Mouse (Mus musculus) liver, postnatal 0 days (tissue): ENCODE results near the gene Efemp1.

Experiments
- CTCF ChIP-seq: sonication (generic); IDR thresholded peaks from 2 replicates; pipeline ENCODE4 v1.5.1; 2016; ENCODE audit warnings: antibody characterized with exemption, low read depth
- EP300 ChIP-seq: IDR thresholded peaks from 2 replicates; pipeline ENCODE4 v1.6.1; 2016; ENCODE audit warnings: antibody characterized with exemption, low read depth, mild to moderate bottlenecking

- TF ChIP-seq CTCF (no peak), EP300 (no peak)
These were observed at the start of gene Efemp1 for GRCm38 (mm10) chr11:28853102-28853800.
